Mouse (Mus musculus) adrenal gland, postnatal 10 days (tissue): Measurements from ENCODE around the gene Rufy3. TPM values are rescaled to one million over a fixed set of nuclear protein-coding genes. Genes with fewer than 3 reads are reported as not detected.
A peak's percentile ranks its signal among the peaks of the same experiment; 100 is the strongest.

ENCODE experiments used
- DNase-seq: peaks from one replicate; pipeline ENCODE4 v3.0.0; 2021; ENCODE audit warnings: mixed read lengths
- total RNA-seq, 2 experiments: library from RNA; stranded (reverse); gene quantifications; 2 replicates each; pipeline ENCODE4 v1.2.3; 2021

Gene Rufy3
- total RNA-seq, 2 experiments from 2014 or later = 20.7 to 32.5 TPM

DNA sequence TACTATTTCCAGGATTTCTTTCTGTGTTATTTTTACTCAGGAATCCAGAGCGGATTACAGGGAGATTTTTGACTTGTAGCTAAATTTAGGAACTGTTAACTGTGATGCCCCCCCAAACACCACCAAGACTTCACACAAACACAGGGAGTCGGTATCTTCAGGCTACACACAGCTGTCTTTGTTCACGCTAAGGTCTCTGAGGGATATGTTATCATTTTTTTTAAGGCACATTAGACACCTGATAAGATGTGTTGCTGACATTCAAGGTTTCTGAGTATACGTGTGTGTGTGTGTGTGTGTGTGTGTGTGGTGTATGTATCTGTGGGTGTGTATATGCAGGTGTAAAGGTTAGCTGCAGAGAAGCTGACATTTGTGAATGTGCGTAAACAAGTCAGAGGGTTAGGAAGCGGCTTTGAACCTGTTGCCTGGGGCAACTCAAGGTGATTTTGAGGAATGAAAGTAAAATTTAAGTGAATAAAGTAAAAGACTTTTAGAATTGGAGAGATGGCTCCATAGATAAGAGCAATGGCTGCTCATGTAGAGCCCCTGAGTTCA lies 121.0 kb downstream of the Rufy3 start:
- no peak for DNase-seq

GRCm38 (mm10) chr5:88687996-88688406 lies 123.2 kb downstream of the Rufy3 start:
- DNase-seq = no peak

DNA sequence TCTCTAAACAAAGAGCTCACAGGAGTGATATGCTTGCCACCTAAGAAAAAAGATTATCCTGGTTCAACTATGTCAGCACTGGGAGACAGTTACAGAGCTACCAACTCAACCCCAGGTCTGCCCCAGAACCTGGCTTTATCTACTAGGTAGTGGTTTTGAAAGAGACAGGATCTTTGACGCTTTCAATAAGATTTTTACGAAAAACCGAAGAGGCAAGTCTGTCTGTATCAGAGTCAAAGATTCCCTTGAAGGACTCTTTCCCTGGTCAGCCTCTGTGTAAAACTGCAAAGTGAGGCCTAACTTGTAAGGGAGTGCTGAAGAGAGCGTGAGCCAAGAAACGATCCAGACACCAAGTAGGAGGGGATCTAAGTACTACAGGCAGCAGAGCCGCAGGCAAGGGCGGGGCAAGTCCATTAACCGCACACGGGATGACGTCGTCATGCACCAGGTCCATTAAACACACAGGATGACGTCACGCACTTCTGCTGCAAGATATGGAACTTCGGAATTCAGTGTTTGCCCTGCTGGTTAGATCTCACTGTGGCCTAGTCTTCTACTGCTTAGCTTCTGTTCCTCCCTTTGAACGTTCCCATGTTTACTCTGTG lies 123.8 kb downstream of the Rufy3 start:
- no peak for DNase-seq

- peak; percentile 25 for DNase-seq
These were observed 124.6 kb downstream of the Rufy3 start for GRCm38 (mm10) chr5:88689279-88689938.

GRCm38 (mm10) chr5:88690681-88691505 lies 126.1 kb downstream of the Rufy3 start:
- no peak for DNase-seq

GRCm38 (mm10) chr5:88691506-88692095 lies 126.8 kb downstream of the Rufy3 start:
- DNase-seq = no peak

GRCm38 (mm10) chr5:88692586-88692985 lies 127.7 kb downstream of the Rufy3 start:
- no peak for DNase-seq

- no peak for DNase-seq
These were observed 128.2 kb downstream of the Rufy3 start for GRCm38 (mm10) chr5:88693057-88693456.

DNA sequence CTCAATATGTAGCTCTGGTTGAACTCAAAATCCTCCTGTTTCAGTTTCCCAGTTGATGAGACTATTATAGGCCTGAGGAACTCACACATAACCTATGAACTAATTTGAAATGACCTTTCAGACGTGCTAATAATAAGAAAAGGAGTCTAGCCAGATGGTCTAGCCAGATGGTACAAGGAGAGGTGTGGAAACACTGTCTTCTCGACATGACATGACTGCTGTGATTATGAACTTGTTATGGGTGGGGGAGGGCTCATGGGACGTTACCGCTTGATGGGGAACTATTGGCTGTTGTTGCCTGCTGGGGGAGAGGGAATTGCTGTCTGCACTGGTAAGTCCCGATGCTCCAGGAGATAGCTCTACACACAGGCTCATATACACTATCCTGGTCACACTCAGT lies 132.5 kb downstream of the Rufy3 start:
- no peak for DNase-seq

GRCm38 (mm10) chr5:88699251-88699913 lies 134.5 kb downstream of the Rufy3 start:
- no peak for DNase-seq

Other genes with a start within 250 kb of the Rufy3 start
- gene Prol1, start 247.7 kb upstream of the Rufy3 start, total RNA-seq = not detected
- gene Amtn, start 188.9 kb upstream of the Rufy3 start, total RNA-seq = not detected
- gene Ambn, start 109.0 kb upstream of the Rufy3 start, total RNA-seq = not detected
- not detected for gene Enam, start 77.1 kb upstream of the Rufy3 start, total RNA-seq
- gene Jchain, start 37.1 kb upstream of the Rufy3 start, total RNA-seq = 1 to 10 TPM in 1 of 2 experiments, under 1 TPM in 1; 0.75 to 1.4 TPM
- gene Utp3, start 10.6 kb upstream of the Rufy3 start, total RNA-seq = 10 to 100 TPM; 30.5 to 31.9 TPM
- 100 to 1,000 TPM; 144 to 156 TPM for gene Grsf1, start 111.1 kb downstream of the Rufy3 start, total RNA-seq
- gene Mob1b, start 155.8 kb downstream of the Rufy3 start, total RNA-seq = 10 to 100 TPM; 32.0 to 33.6 TPM
- 1 to 10 TPM; 8.0 to 9.6 TPM for gene Dck, start 200.0 kb downstream of the Rufy3 start, total RNA-seq